9 mouse cellular contexts compared by ENCODE assay signal in the genomic region with DNA sequence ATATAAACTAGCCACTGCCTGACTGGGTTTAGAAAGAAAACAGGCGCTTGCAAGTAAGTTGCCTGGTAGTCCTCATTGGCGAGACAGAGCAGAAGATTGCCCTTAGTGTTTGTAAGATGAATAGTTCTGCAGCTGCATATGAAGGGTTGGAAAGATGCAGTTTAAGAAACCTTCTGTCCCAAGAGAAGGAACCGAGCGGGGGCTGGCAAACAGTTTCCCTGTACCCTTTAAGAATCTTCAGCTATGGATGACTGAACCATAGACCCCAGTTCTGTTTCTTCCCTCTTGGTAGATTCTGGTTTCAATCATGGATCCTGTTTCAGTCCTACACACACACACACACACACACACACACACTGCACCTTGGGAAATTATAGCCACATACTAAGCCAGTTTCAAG.
DNase-seq lines count a peak whose midpoint lies in the region; ATAC-seq and TF ChIP-seq lines count a peak whose summit lies in the region.
"Had no signal": no experiment of that assay in that cellular context is flagged by ENCODE, and none has a peak within 500 bp of the region (broad histone marks: within the 10 kb centered on the region; RNA-seq: fewer than 3 reads in every experiment).

No protein-coding gene starts in this region.

- peaks cover 3% of the 10 kb centered on the region; the same call in 1 of the 2 replicates for H3K4me1 ChIP-seq in lung, embryonic 14.5 days (ENCODE audit: insufficient read depth)
- H3K4me1 ChIP-seq in forebrain, embryonic 13.5 days = peaks cover 24% of the 10 kb centered on the region
- peaks cover 9% of the 10 kb centered on the region; the same call in 1 of the 2 replicates for H3K4me1 ChIP-seq in limb, embryonic 15.5 days
- peaks cover 23% of the 10 kb centered on the region; the same call in 1 of the 2 replicates for H3K4me1 ChIP-seq in stomach, embryonic 14.5 days (ENCODE audit: control insufficient read depth, insufficient read depth, low read length)

- H3K9ac ChIP-seq in lung, embryonic 14.5 days = peak overlapping the region; percentile 76
- H3K9ac ChIP-seq in forebrain, embryonic 13.5 days = peak overlapping the region; percentile 79
- peak overlapping the region; percentile 69; the same call in 1 of the 2 replicates for H3K9ac ChIP-seq in limb, embryonic 15.5 days
- H3K9ac ChIP-seq in stomach, embryonic 14.5 days (replicated peaks; ENCODE audit: low read depth, low read length) = peak overlapping the region; percentile 78

- H3K27me3 ChIP-seq in lung, embryonic 14.5 days (ENCODE audit: insufficient read depth, low read length) = no peaks in the 10 kb centered on the region
- peaks cover 5% of the 10 kb centered on the region; the same call in 1 of the 2 replicates for H3K27me3 ChIP-seq in forebrain, embryonic 13.5 days
- H3K27me3 ChIP-seq in limb, embryonic 15.5 days = no peaks in the 10 kb centered on the region
- no peaks in the 10 kb centered on the region for H3K27me3 ChIP-seq in stomach, embryonic 14.5 days (ENCODE audit: control insufficient read depth, insufficient read depth, low read length)

- peak overlapping the region; percentile 80 for H3K4me3 ChIP-seq in lung, embryonic 14.5 days (ENCODE audit: low read depth, low read length)
- peak overlapping the region; percentile 79 for H3K4me3 ChIP-seq in forebrain, embryonic 13.5 days
- peak overlapping the region; percentile 70 for H3K4me3 ChIP-seq in limb, embryonic 15.5 days
- H3K4me3 ChIP-seq in stomach, embryonic 14.5 days (ENCODE audit: low read depth, low read length) = peak overlapping the region; percentile 83

- no peak for TF ChIP-seq CTCF in lung, embryonic 14.5 days (IDR thresholded peaks at IDR 0.05; ENCODE audit: low read depth)

- ATAC-seq in lung, embryonic 14.5 days (ENCODE audit: insufficient read depth) = no peak
- no peak for ATAC-seq in forebrain, embryonic 13.5 days
- no peak for ATAC-seq in limb, embryonic 15.5 days (ENCODE audit: insufficient number of reproducible peaks, low FRiP score, low TSS enrichment, low read depth)
- ATAC-seq in stomach, embryonic 14.5 days (ENCODE audit: insufficient number of reproducible peaks, insufficient read depth, low FRiP score, low read depth) = no peak

- H3K36me3 ChIP-seq in lung, embryonic 14.5 days (ENCODE audit: insufficient read depth) = no peaks in the 10 kb centered on the region
- H3K36me3 ChIP-seq in forebrain, embryonic 13.5 days (ENCODE audit: poor library complexity, severe bottlenecking) = no peaks in the 10 kb centered on the region
- no peaks in the 10 kb centered on the region for H3K36me3 ChIP-seq in limb, embryonic 15.5 days
- H3K36me3 ChIP-seq in stomach, embryonic 14.5 days (ENCODE audit: control insufficient read depth, insufficient read depth, low read length) = no peaks in the 10 kb centered on the region

- 15% methylated on average over 4 of the region's 4 CpGs for WGBS in lung, embryonic 14.5 days
- WGBS in forebrain, embryonic 13.5 days = 36% methylated on average over 4 of the region's 4 CpGs
- WGBS in limb, embryonic 15.5 days = 8% methylated on average over 4 of the region's 4 CpGs
- 4% methylated on average over 4 of the region's 4 CpGs for WGBS in stomach, embryonic 14.5 days

- peak; percentile 49 for DNase-seq in lung, embryonic 14.5 days
- no peak for DNase-seq in lung, postnatal 14 days
- DNase-seq in adrenal gland, postnatal 36 days = no peak
- no peak for DNase-seq in lung, postnatal 25 days (ENCODE audit: low spot score)
- no peak for DNase-seq in cerebellum, postnatal 4 days (ENCODE audit: low spot score in 2 of 2)

- H3K4me2 ChIP-seq in lung, embryonic 14.5 days = peak overlapping the region; percentile 80
- H3K4me2 ChIP-seq in forebrain, embryonic 13.5 days = peak overlapping the region; percentile 93
- H3K4me2 ChIP-seq in limb, embryonic 15.5 days = peak overlapping the region; percentile 73
- peak overlapping the region; percentile 54 for H3K4me2 ChIP-seq in stomach, embryonic 14.5 days (replicated peaks; ENCODE audit: low read depth, low read length)

- H3K9me3 ChIP-seq in lung, embryonic 14.5 days (ENCODE audit: low read depth, low read length) = no peaks in the 10 kb centered on the region
- no peaks in the 10 kb centered on the region for H3K9me3 ChIP-seq in forebrain, embryonic 13.5 days (replicated peaks)
- H3K9me3 ChIP-seq in limb, embryonic 15.5 days = no peaks in the 10 kb centered on the region
- no peaks in the 10 kb centered on the region for H3K9me3 ChIP-seq in stomach, embryonic 14.5 days (ENCODE audit: control insufficient read depth, low read depth, low read length)

- H3K27ac ChIP-seq in lung, embryonic 14.5 days (ENCODE audit: low read depth) = peak overlapping the region; percentile 94; the same call in 1 of the 2 replicates
- no peak overlapping the region for H3K27ac ChIP-seq in forebrain, embryonic 13.5 days
- H3K27ac ChIP-seq in limb, embryonic 15.5 days = peak overlapping the region; percentile 99; the same call in 1 of the 2 replicates
- peak overlapping the region; percentile 98; the same call in 1 of the 2 replicates for H3K27ac ChIP-seq in stomach, embryonic 14.5 days (ENCODE audit: low read length)
- H3K27ac ChIP-seq: macrophage had no signal
